Mouse (Mus musculus) naive thymus-derived CD4-positive, alpha-beta T cell, adult 5 months (primary cell): Measurements from ENCODE around the gene Olfr1420. TPM values are rescaled to one million over a fixed set of nuclear protein-coding genes. Genes with fewer than 3 reads are reported as not detected.

Experiments used
- polyA plus RNA-seq: library from polyadenylated mRNA; unstranded; fragments of 100-300 nt; shearing (Covaris generic); gene quantifications from one replicate; pipeline ENCODE4 v1.2.1, GENCODE M21; 2017

The Olfr1420 gene
- polyA plus RNA-seq, result not detected

DNA sequence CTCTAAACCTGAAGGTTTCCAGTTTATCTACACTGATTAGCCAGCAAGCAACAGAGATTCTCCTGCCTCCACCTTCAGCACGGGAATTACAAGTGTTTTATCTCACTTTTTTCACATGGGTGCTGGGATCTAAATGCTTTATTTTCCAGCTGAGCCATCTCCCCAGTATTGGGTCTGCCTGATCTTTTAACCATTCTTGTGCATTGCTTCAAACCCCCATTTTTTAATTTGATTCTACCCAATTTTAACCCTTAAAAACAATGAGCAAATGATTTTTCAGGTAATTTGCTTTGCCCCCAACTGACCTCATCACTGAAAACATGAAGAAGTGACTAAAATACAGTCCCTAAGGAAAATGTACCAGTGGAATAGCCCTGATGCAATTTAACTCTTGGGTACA is at the start of gene Olfr1420:
Gene Olfr1420, plus strand, starts transcription at position 301 of the 400 bp plus-strand sequence.

DNA sequence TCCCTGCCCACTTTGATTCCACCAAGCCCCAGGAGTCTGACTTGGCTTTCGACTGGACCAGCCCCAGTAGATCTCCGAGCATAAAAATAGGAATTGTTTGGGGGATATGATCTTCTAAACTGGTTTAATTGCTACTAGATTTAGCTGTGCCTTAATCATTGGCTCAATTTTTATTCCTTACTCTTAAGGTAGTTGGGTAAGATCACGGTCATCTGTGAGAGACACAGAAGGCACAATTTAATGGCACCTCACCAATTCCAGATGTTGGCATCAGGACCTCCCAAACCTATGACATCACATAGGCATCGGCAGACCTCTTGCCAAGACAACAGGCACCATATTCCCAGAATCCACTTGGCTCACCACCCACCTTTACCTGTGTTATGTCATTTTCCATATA is 47.2 kb upstream of the Olfr1420 start, which contains the start of gene Olfr1417:
Gene Olfr1417, minus strand, starts transcription at position 101 of the 400 bp plus-strand sequence.

GRCm38 (mm10) chr19:11860966-11861365 is 25.4 kb upstream of the Olfr1420 start, which contains the start of gene Olfr1418:
TSS of gene Olfr1418 (minus strand) at chr19:11861066.

DNA sequence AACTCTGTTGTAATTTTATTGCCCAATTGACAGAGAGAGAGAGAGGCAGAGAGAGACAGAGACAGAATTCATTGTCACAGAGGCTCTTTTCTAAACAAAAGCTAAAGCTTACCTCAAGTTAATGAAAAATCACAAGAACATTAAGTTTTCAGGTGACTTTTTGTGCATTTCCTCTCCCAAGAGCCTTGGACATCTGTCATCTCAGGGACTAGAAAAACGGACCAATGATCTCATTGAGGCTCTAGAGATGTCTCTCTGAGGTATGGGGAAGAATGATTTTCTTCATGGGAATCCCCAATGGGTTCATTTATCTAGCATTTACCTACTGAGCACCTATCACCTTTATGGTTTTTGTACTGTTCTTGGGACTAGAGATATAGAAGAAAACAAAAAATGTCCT is 11.4 kb upstream of the Olfr1420 start, which contains the start of gene Olfr1419:
Gene Olfr1419, minus strand, starts transcription at position 101 of the 400 bp plus-strand sequence.

DNA sequence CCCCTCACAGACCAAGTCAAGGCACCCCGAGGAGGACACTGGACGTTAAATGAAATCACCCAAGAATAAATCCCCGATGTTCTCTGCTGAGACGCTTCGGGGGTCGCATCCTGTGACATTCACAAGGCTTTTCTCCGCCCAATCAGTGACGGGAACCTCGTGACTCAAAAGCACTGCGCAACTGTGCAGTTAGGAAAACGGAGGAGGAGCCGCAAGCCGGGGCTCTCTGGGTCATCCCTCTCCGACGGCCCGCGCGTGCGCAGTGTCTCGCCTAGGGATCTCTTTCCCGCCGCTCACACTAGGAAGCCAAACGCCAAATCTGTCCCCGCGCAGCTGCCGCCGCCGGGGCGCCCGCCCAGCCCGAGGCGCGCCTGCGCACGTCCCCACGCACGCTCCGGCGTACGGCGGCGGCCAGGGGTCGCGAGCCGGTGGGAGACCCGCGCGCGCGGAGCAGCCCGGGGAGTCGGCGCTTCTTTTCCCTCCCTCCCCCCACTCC is 25.7 kb downstream of the Olfr1420 start, which contains the start of gene Patl1:
Gene Patl1, plus strand, starts transcription at position 363 of the 496 bp plus-strand sequence.

Other genes with a start within 250 kb of the Olfr1420 start
- gene Ms4a3, start 245.7 kb upstream of the Olfr1420 start, polyA plus RNA-seq, result not detected
- not detected for gene Oosp2, start 226.0 kb upstream of the Olfr1420 start, polyA plus RNA-seq
- not detected for gene Oosp1, start 195.4 kb upstream of the Olfr1420 start, polyA plus RNA-seq
- gene Oosp3, start 189.5 kb upstream of the Olfr1420 start, polyA plus RNA-seq, result not detected
- gene Gif, start 139.0 kb upstream of the Olfr1420 start, polyA plus RNA-seq, result not detected
- 39.2 TPM for gene Mrpl16, start 116.2 kb upstream of the Olfr1420 start, polyA plus RNA-seq
- gene Stx3, start 67.2 kb upstream of the Olfr1420 start, polyA plus RNA-seq, result 1.7 TPM
- gene Olfr1417, start 47.3 kb upstream of the Olfr1420 start, polyA plus RNA-seq, result not detected
- not detected for gene Olfr1418, start 25.5 kb upstream of the Olfr1420 start, polyA plus RNA-seq
- not detected for gene Olfr1419, start 11.5 kb upstream of the Olfr1420 start, polyA plus RNA-seq
- 32.6 TPM for gene Patl1, start 25.8 kb downstream of the Olfr1420 start, polyA plus RNA-seq
- gene Osbp, start 79.4 kb downstream of the Olfr1420 start, polyA plus RNA-seq, result 57.5 TPM
- not detected for gene Olfr1423, start 154.8 kb downstream of the Olfr1420 start, polyA plus RNA-seq
- not detected for gene Olfr1424, start 176.1 kb downstream of the Olfr1420 start, polyA plus RNA-seq
- gene Olfr1425, start 191.2 kb downstream of the Olfr1420 start, polyA plus RNA-seq, result not detected
- not detected for gene Olfr1426, start 205.4 kb downstream of the Olfr1420 start, polyA plus RNA-seq
- not detected for gene Olfr1427, start 216.8 kb downstream of the Olfr1420 start, polyA plus RNA-seq
- gene Olfr1428, start 229.3 kb downstream of the Olfr1420 start, polyA plus RNA-seq, result not detected
- gene Olfr76, start 236.6 kb downstream of the Olfr1420 start, polyA plus RNA-seq, result not detected